Mouse (Mus musculus): Measurements from ENCODE around the gene Pabpc4.

Pabpc4 gene
- long read RNA-seq, experiment 1, partial matches to known transcripts: 4 of 6 reads
- long read RNA-seq, experiment 1, other reads (novel, unspliced or antisense): 1 of 6 reads
- long read RNA-seq, experiment 2, partial matches to known transcripts: 6 of 11 reads
- long read RNA-seq, experiment 2, other reads (novel, unspliced or antisense): 4 of 11 reads

DNA sequence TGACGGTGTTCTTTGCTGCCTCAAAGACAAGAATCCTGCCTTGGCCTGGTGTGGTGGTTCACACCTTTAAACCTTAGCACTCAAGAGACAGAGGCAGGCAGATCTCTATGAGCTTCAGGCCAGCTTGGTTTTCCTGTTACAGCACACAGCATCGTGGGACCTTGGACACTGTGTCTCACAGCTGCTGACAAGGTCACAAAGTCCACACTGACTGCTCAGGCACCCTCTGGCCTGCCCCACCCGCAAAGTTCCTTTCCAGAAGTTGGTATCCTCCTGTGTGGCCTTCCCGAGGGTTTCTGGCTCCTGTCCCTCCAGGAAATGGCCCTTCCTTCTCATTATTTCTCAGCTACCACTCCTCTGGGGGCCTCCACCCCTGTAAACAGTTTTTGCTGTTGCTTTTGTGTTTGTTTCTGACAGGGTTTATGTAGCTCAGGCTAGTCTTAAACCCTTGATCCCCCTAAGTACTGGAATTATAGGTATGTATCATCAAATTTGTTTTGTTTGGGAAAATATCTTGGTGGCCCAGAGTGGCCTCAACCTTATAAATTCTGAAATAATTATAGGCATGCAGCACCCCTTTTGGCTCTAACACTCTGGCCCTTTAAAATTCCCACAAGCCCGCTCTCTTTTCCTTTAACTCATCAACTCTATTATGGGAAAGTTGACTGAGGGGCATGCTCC, at the start of gene Pabpc4:
Pabpc4 (plus strand) TSS at position 631 of the 681 bp plus-strand sequence.
- intact Hi-C loops (cut with DNase I): no loop called here

DNA sequence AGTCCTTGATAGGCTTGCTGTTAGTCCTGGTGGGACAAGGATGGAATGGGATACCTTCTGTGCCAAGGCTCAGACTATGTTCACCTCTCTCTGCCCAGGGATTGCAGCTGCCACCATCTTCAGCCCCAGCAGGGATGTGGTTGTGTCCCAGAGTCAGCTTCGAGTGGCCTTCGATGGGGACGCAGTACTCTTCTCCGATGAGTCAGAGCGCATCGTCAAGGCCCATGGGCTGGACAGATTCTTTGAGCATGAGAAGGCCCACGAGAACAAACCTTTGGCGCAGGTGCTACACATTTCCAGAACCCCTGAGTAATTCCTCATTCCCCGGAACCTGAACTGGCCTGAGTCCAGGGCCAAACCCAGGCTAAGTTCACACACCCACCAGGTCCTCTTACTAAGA, 48.2 kb upstream of the Pabpc4 start:
- intact Hi-C loops (cut with DNase I): no loop called here

GRCm38 (mm10) chr4:123215367-123215766, 46.8 kb upstream of the Pabpc4 start:
- intact Hi-C loops (cut with DNase I): no loop called here

DNA sequence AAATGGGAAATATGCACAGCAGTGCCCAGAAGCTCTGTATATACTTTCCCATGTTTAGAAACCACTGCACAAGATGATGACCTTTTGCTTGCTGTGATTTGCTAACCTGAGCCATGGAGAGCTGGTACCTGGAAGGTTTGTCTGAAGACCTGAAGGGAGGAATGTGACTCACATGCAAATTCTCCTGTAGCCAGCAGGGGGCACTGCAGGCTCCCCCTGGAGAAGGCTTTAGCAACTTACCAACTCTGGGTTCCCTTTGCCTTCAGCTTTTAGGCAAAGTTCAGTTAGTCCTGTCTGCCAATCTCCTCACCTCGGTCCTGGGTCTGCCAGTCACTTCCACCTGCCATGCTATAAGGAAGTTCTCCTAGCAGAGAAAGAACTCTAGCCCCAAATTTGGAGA, 45.4 kb upstream of the Pabpc4 start:
- intact Hi-C loops (cut with DNase I): no loop called here

- intact Hi-C loops (cut with DNase I): loop anchor here (2.0 kb wide), 2 partner anchors 29 to 35 kb away; no protein-coding TSS in a partner anchor
Observed at GRCm38 (mm10) chr4:123219720-123220357, 42.3 kb upstream of the Pabpc4 start.

DNA sequence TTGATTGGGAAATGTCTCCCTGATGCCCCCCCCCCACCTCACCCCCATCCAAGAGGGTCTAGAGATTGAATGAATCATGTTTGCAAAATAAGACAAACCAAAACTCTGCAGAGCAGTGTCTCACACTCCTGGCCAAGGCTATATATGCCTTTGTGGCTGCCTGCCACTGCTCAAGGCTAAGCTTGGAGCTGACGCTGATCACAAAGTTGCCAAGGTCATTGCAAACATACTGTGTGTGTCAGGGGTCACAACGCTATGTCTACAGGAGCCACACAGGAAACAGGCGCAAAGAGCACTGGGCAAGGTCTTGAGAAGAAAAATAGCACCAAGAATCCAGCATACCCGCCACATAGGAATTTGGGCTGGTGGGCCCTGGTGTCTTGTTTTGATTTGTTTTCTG, 41.5 kb upstream of the Pabpc4 start:
- intact Hi-C loops (cut with DNase I): loop anchor here (2.0 kb wide), 1 partner anchor 28 kb away; no protein-coding TSS in a partner anchor

DNA sequence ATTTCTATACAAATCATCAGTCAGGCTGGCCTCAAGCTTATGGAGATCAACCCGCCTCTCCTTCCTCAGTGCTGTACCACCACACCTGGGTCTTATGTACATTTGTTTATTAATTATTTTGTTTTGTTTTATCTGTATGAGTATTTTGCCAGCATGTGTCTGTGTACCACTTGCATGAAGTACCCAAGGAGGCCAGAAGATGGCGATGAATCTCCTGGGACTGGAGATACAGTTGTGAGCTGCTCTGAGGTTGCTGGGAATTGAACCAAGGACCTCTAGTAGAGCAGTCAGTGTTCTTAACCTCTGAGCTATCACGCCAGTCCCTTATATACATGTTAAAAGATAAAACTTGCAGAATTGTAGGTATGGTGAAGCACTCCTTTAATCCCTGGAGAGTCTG, 38.8 kb upstream of the Pabpc4 start:
- intact Hi-C loops (cut with DNase I): no loop called here

- intact Hi-C loops (cut with DNase I): no loop called here
Observed at GRCm38 (mm10) chr4:123225718-123226403, 36.3 kb upstream of the Pabpc4 start.

- intact Hi-C loops (cut with DNase I): no loop called here
Observed at GRCm38 (mm10) chr4:123227707-123228106, 34.4 kb upstream of the Pabpc4 start.

- intact Hi-C loops (cut with DNase I): no loop called here
Observed at GRCm38 (mm10) chr4:123228270-123228669, 33.9 kb upstream of the Pabpc4 start.

- intact Hi-C loops (cut with DNase I): no loop called here
Observed at GRCm38 (mm10) chr4:123229166-123229565, 33.0 kb upstream of the Pabpc4 start.

DNA sequence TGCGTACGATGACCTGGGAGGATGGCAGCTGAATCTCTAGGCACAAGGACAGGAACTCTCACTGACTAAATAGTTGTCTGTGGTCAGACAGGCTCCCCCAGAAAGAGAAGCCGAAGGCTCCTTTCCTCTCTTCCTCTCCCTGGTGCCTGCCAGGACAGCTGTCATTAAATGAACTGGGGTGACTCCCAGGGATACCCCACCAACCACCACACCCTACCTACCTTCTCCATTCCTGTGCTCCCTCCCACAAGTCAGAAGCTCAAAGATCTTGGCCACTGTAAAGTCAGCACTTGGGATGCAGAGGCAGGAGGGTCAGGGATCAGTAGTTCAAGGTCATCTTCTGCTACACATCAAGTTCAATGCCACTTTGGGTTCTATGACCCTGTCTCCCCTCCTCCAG, 29.3 kb upstream of the Pabpc4 start:
- intact Hi-C loops (cut with DNase I): no loop called here

- intact Hi-C loops (cut with DNase I): no loop called here
Observed at GRCm38 (mm10) chr4:123233492-123234084, 28.6 kb upstream of the Pabpc4 start, which contains the start of gene Heyl. Gene Heyl (plus strand): TSS chr4:123233556.

DNA sequence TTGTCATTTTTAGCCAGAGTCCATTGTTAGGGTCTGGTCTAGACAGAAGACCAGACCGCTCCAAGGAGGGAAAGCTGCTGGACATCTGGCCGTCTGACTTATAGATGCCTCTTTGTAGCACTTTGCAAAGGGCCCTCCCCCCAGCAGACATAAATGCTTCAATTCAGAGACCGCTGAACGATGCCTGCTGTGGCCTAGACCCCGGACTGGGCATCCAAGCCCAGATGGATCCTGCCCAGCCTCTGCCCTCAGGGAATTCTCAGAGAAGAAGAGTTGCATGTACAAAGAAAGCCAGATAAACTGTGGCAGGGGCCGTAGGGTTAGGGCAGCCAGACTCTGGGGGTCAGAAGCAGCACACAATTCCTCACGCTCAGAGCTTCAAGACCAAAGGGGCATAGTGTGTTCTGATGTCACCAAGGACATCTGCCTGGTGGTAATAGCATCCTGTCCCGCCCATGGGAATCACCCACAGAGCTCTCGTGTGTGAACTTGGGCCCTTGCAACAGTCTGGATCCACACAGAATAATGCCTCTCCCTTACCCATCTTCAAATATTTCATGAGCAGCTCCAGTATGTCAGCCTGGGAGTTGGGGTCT, 26.2 kb upstream of the Pabpc4 start:
- intact Hi-C loops (cut with DNase I): no loop called here

DNA sequence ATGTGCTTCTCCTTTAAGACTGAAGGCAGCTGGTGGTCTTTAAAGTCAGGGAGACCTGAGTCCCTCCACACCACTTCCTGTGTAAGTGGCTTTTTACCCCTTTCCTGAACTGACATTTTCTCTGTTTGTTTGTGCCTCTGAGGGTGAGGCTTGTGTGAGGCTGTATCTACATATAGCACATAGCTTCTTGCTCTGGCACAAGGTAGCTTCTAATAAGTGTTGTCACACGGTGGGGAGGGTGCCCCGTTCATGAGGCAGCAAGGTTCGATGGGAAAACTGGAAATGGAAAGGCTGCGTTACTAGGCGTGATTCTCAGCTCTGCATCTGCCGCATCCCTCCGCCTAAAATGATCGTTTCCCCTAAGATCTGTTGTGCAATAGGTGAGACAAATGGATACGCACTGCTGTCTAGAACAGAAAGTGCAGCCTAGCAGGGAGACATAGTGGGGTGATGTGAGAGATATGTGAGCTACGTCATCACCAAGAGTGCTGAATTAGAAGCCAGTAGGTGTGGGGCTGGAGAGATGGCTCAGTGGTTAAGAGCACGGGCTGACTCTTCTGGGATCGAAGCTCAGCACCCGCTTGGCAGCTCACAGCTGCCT, 25.6 kb upstream of the Pabpc4 start:
- intact Hi-C loops (cut with DNase I): no loop called here

DNA sequence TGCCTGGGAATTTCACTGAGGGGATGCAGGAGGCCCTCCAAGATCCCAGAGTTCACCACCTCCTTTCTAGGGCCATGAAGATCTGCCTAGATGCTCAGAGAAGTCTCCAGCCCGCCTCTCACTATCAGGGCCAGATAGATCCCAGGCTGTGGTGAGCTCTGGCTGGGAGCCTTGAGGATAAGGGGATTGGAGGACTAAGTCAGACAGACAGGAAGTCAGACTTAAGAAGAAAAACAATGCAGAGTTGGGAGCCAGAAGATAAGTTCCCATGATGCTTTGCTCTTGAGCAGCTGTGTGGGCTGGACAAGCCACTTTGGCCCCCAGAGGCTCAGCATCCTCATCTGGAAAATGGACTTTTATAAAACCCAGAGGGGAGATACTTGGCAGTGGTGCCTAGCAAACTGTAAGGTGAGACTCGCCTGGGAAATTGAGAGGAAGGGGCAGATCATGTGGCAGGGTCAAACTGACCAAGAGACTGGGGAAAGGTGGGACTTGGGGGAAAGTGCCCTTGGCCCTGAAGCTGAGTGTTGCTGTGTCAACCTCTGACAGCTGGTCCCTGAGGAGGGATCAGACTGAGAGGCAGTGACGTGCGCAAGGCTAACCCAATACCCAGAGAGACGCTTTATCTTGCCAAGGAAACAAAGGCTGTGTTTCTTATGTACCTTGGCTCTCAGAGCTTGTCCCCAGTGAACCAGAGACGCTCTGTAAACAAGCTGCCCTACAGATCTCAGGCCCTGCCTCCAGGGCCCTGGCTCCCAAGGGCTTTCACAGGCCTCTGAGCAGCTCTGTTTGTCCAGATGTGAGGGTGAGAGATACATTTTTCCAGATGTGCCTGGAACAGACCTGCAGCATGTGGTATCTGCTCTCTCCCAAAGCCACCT, 24.5 kb upstream of the Pabpc4 start:
- intact Hi-C loops (cut with DNase I): no loop called here

DNA sequence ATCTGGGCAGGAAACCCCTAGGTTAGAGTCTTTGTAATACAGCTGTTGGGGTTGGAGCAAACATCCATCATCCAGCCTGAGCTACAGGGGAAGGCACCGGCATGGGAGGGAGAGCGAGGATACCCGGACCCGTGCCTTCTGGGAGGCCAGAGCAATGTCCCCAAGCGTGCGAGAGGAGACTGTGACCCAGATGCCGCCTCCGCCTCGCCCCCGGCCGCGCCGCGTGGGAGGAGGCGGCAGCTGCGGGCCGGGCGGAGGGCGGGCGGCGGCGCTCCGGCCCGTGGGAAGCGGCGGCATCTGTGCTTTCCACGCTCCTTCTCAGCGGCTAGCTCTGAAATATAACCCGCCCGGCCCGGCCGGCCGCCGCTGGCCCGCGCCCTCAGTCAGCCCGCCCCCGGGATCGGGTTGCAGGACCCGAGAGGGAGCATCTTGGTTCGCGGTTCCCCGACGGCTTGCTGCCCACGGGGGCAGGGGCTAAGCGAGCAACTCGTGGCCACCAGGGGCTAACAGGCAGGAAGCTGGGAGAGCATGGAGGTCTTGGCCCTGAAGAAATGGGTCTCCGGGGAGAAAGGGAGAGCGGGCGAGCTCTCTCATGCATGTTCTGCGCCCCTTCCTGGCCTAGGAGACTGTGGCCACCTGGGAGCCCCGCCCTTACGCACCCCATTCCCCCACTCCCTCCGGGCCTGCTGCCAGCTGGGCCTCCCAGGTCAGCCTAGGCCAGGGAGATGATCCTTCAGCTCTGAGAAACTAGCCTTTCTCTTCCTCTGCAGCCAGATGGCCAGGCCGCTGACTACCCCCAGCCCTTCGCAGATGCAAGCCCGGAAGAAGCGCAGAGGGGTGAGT, 22.6 kb upstream of the Pabpc4 start:
- intact Hi-C loops (cut with DNase I): no loop called here

DNA sequence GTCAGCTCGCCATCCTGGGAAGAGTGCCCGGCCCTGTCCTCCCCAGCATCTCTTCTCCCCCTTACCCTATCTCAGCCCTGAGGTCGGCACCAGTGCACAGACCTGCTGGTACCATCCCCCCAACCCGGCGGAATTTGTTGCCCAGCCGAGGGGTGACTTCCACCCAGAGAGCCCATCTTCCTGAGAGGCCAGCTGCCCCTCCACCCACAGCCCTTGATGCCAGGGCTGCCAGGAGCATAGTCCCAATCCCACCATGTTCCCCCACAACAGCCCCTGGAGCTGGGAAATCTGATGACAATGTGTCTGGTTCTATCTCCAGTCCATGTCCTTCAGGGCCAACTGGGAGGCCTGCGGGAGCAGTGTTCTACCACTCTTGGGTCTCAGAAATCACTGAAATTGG, 15.9 kb upstream of the Pabpc4 start:
- intact Hi-C loops (cut with DNase I): no loop called here

- intact Hi-C loops (cut with DNase I): no loop called here
Observed at GRCm38 (mm10) chr4:123246651-123247050, 15.5 kb upstream of the Pabpc4 start.
